Mouse (Mus musculus): ENCODE data around the gene 4933415A04Rik. TPM values are rescaled to one million over a fixed set of nuclear protein-coding genes. Genes with fewer than 3 reads are reported as not detected.

Gene 4933415A04Rik
- total and polyA plus RNA-seq, 3 experiments, result not detected

- TF ChIP-seq POLR2AphosphoS5 (IDR thresholded peaks at IDR 0.05; ENCODE audit: borderline replicate concordance, low read depth, low read length) (no peak), UBTF (IDR thresholded peaks at IDR 0.05; ENCODE audit: borderline replicate concordance, insufficient read depth, low read depth, low read length) (no peak), USF1 (IDR thresholded peaks at IDR 0.05; ENCODE audit: low read depth, low read length) (no peak), KAT2A (conservative IDR thresholded peaks at IDR 0.05; ENCODE audit: low read depth, low read length) (no peak), BHLHE40 (IDR thresholded peaks at IDR 0.05; ENCODE audit: borderline replicate concordance, low read depth, low read length) (no peak), GATA1 (IDR thresholded peaks at IDR 0.05; ENCODE audit: low read depth, low read length) (no peak), MXI1 (IDR thresholded peaks at IDR 0.05; ENCODE audit: low read depth, low read length) (no peak)
- H3K36me3 ChIP-seq (ENCODE audit: control insufficient read depth in 1 of 2, insufficient read depth in 2 of 2, low read length in 2 of 2), result no peaks in the 10 kb centered on the region
- DNase-seq (ENCODE audit: low read depth, low spot score), result no peak
Observed at GRCm38 (mm10) chr11:43604207-43604606, 17.4 kb downstream of the 4933415A04Rik start.

GRCm38 (mm10) chr11:43604891-43605290 lies 18.1 kb downstream of the 4933415A04Rik start:
- H3K27me3 ChIP-seq (ENCODE audit: control insufficient read depth in 1 of 2, insufficient read depth in 2 of 2, low read length in 2 of 2), result no peaks in the 10 kb centered on the region
- H3K79me2 ChIP-seq (ENCODE audit: control insufficient read depth, insufficient read depth, low read length, poor library complexity), result no peaks in the 10 kb centered on the region
- no peaks in the 10 kb centered on the region for H3K9me3 ChIP-seq (replicated peaks; ENCODE audit: insufficient read depth, low read length)
- TF ChIP-seq MYC (IDR thresholded peaks at IDR 0.05; ENCODE audit: low read depth, low read length) (no peak), MXI1 (IDR thresholded peaks at IDR 0.05; ENCODE audit: low read depth, low read length) (no peak), RCOR1 (IDR thresholded peaks at IDR 0.05; ENCODE audit: low read depth, low read length) (no peak), CHD1 (IDR thresholded peaks at IDR 0.05; ENCODE audit: low read depth, low read length) (no peak), ZKSCAN1 (IDR thresholded peaks at IDR 0.05; ENCODE audit: low read depth, low read length) (no peak), SIN3A (IDR thresholded peaks at IDR 0.05; ENCODE audit: low read length) (no peak), BHLHE40 (IDR thresholded peaks at IDR 0.05; ENCODE audit: borderline replicate concordance, low read depth, low read length) (no peak), SMC3 (IDR thresholded peaks at IDR 0.05; ENCODE audit: low read depth, low read length) (no peak), E2F4 (IDR thresholded peaks at IDR 0.05; ENCODE audit: borderline replicate concordance, low read depth, low read length) (no peak), MAZ (IDR thresholded peaks at IDR 0.05; ENCODE audit: low read depth, low read length) (no peak)
- no peak for DNase-seq (ENCODE audit: low read depth, low spot score)
- H3K9ac ChIP-seq (ENCODE audit: control insufficient read depth, low read depth, low read length, poor library complexity, severe bottlenecking), result no peak overlapping the region
- H3K27ac ChIP-seq (ENCODE audit: control insufficient read depth, low read depth, low read length), result no peak overlapping the region
- no peaks in the 10 kb centered on the region for H3K36me3 ChIP-seq (ENCODE audit: control insufficient read depth in 1 of 2, insufficient read depth in 2 of 2, low read length in 2 of 2)
- no peaks in the 10 kb centered on the region for H3K4me1 ChIP-seq (ENCODE audit: control insufficient read depth in 1 of 2, insufficient read depth in 2 of 2, low read length in 2 of 2)
- H3K4me3 ChIP-seq (ENCODE audit: control insufficient read depth in 1 of 2, insufficient read depth in 1 of 2, low read depth in 2 of 2, low read length in 2 of 2), result no peak overlapping the region

More at GRCm38 (mm10) chr11:43604207-43604606, 17.4 kb downstream of the 4933415A04Rik start:
- Histone ChIP-seq H3K9me3 (replicated peaks; ENCODE audit: insufficient read depth, low read length) (no peaks in the 10 kb centered on the region), H3K4me1 (ENCODE audit: control insufficient read depth in 1 of 2, insufficient read depth in 2 of 2, low read length in 2 of 2) (no peaks in the 10 kb centered on the region), H3K27me3 (ENCODE audit: control insufficient read depth in 1 of 2, insufficient read depth in 2 of 2, low read length in 2 of 2) (no peaks in the 10 kb centered on the region), H3K4me3 (ENCODE audit: control insufficient read depth in 1 of 2, insufficient read depth in 1 of 2, low read depth in 2 of 2, low read length in 2 of 2) (no peak overlapping the region), H3K79me2 (ENCODE audit: control insufficient read depth, insufficient read depth, low read length, poor library complexity) (no peaks in the 10 kb centered on the region), H3K27ac (ENCODE audit: control insufficient read depth, low read depth, low read length) (no peak overlapping the region), H3K9ac (ENCODE audit: control insufficient read depth, low read depth, low read length, poor library complexity, severe bottlenecking) (no peak overlapping the region)

GRCm38 (mm10) chr11:43605859-43606258 lies 19.0 kb downstream of the 4933415A04Rik start:
- no peaks in the 10 kb centered on the region for H3K27me3 ChIP-seq (ENCODE audit: control insufficient read depth in 1 of 2, insufficient read depth in 2 of 2, low read length in 2 of 2)

More at GRCm38 (mm10) chr11:43605859-43606258, 19.0 kb downstream of the 4933415A04Rik start:
- Histone ChIP-seq H3K27ac (ENCODE audit: control insufficient read depth, low read depth, low read length) (no peak overlapping the region), H3K9ac (ENCODE audit: control insufficient read depth, low read depth, low read length, poor library complexity, severe bottlenecking) (no peak overlapping the region), H3K4me1 (ENCODE audit: control insufficient read depth in 1 of 2, insufficient read depth in 2 of 2, low read length in 2 of 2) (no peaks in the 10 kb centered on the region), H3K79me2 (ENCODE audit: control insufficient read depth, insufficient read depth, low read length, poor library complexity) (no peaks in the 10 kb centered on the region), H3K9me3 (replicated peaks; ENCODE audit: insufficient read depth, low read length) (no peaks in the 10 kb centered on the region), H3K4me3 (ENCODE audit: control insufficient read depth in 1 of 2, insufficient read depth in 1 of 2, low read depth in 2 of 2, low read length in 2 of 2) (no peak overlapping the region), H3K36me3 (ENCODE audit: control insufficient read depth in 1 of 2, insufficient read depth in 2 of 2, low read length in 2 of 2) (no peaks in the 10 kb centered on the region)
- TF ChIP-seq TBP (IDR thresholded peaks at IDR 0.05; ENCODE audit: low read depth, low read length) (no peak), NELFE (IDR thresholded peaks at IDR 0.05; ENCODE audit: low read depth, low read length) (no peak), USF2 (IDR thresholded peaks at IDR 0.05; ENCODE audit: borderline replicate concordance in 1 of 2, insufficient read depth in 1 of 2, low read depth in 1 of 2, low read length in 2 of 2) (no peak), JUND (IDR thresholded peaks at IDR 0.05; ENCODE audit: low read depth, low read length) (no peak)
- DNase-seq (ENCODE audit: low read depth, low spot score), result no peak
